Mouse (Mus musculus) cerebellum, postnatal 4 days (tissue): Measurements from ENCODE around the gene Kifc5b.

Source experiments
- DNase-seq, 2 experiments: peaks; one replicate each; pipeline ENCODE4 v3.0.0; 2022; ENCODE audit warnings: low spot score in 2 of 2, mixed read lengths in 1 of 2

Gene Kifc5b

DNA sequence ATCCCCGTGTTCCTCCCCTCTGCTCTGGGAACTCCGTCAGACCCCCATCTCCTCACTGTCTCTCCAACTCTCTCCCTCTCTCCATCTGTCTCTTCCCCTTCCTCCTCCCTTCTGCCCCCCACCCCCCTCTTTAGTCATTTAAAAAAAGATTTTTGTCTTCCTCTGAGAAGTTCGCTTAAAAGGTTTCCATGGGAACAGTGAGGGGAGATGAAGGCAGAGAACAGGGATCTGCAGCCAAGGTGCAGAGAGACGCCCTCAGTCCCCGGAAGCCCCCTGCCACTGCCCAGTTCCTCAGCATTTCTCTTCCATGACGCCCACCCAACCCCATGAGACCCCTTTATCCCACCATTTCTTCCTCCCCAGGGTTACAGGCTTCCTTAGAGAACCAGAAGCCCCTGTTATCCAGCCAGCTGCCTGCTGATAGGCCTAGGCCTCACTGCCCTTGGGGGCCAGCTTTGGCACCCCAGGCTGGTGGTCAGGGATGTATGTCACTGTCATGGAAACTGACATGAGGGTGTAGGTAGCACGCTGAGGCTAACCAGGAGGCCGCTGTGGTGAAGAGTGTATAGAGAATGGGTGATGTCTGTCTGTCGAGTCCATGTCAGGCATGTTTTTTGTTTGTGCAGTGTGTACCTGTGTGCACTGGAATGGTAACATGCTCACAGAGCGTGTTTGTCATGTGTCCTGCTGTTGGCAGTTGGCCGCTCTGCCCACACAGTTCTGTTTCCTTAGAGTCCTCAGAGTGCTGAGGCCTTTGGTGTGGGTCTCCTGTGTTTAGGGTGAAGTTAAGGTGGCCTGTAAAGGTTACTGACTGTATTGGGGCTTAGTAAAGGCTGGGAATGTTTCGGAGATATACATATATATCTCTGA lies 30.6 kb downstream of the Kifc5b start:
- DNase-seq = no peak

DNA sequence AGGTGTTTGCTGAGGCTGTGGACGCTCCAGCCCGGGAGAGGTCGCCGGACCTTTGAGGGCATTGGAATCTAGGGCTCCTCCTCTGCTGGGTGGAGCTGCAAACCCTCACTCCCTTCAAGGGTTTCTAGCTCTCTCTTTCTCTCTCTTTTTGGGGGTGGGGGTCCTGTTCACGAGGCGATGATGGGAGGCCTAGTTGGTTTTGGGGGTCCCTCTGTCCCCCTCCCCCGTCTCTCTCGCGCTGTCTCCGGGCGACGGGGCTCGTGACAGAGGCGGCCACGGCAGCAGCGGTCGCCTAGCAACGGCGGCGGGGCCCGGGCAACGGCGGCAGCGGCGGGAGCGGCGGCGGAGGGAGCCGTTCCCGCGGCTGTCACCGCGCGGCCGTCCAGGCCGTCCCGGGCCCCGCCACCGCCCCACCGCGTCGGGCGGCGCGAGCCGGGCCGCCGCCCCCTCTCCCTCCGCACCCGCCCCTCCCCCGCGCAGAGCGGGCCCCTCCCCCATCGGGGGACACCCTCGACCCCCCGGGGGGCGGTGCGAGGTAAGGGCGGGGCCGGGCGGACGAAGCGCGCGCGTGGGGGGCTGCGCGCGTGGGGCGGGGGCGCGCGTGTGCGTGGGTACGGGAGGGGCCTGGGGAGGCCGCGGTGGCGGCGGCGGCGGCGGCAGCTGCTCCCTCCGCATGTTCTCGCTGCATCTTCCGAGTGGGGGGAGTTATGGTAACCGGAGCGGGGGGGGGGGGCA lies 31.6 kb downstream of the Kifc5b start:
- DNase-seq = peak in 1 of 2 experiments; percentile 58

DNA sequence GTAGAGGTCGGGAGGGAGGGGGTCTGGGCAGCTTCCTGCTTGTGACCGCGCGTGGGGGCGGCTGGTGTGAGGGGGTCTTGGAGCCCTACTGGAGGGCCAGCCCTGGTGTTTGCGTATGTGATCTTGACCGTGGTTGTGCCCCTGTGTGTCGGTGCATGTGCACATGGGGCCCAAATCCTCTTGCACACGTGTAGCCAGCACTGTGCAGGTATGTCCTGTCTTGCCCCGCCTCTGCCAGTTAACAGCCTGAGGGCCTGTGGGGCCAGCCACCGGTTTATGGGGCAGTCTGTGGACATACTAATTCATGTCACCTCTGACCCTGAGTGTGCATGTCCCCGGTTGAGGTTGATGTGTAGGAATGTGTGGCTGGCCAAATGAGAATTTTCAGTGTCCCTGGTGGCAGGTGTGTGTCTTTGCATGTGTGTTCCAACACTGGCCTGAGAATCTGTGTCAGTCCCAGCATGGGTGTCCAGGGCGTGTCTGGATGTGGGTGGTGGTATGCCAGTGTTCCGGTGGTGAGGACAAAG lies 32.2 kb downstream of the Kifc5b start:
- no peak for DNase-seq

DNA sequence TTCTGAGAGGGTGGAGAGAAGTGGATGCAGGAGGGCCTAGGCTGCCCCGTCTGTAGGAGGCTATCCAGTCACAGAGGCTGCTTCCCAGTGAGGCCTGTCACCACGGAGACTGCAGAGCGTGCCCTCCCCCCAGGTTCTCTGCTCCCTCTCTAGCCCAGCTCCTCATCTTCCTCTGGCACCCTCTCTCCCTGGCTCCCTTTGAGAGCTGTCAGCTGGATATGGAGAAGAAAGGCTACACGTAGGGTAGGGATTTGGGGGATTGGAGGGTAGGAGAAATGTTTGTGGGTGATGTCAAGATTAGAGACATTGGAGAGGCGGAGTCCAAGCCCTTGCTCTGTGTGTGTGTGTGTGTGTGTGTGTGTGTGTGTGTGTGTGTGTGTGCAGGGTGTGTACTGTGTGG lies 33.0 kb downstream of the Kifc5b start:
- no peak for DNase-seq

DNA sequence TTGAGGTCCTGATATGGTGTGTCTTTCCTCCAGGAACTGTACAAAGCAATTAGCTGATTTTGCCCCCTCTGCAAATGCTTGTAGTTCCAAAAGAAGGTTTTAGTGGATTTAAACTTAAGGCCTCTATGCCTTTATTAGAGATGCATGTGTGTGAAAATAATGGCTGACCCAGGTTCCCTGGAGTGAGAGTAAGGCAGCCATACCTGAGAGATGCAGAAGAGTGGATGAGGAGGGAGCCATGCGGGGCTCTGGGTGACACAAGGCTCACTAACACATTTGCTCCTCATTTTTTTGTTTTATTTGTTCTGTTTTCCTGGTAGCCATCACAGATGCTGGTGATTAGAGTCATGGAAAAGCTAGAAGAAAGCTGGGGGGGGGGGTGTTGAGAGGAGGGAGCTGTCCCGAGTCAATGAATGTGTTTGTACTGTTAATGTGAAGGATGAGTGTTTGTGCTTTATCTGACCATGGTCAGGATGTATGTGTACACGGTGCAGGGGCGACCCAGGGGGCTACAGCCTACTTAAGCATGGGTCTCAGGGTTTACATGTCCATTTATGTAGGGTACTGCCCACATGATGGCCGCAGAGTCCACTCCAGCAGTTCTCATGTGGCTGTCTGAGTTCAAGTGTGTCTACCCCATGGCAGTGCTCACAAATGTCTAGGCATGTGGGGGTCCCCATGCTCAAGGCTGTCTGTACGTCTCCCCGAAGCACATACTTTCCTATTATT lies 33.8 kb downstream of the Kifc5b start:
- DNase-seq = no peak

DNA sequence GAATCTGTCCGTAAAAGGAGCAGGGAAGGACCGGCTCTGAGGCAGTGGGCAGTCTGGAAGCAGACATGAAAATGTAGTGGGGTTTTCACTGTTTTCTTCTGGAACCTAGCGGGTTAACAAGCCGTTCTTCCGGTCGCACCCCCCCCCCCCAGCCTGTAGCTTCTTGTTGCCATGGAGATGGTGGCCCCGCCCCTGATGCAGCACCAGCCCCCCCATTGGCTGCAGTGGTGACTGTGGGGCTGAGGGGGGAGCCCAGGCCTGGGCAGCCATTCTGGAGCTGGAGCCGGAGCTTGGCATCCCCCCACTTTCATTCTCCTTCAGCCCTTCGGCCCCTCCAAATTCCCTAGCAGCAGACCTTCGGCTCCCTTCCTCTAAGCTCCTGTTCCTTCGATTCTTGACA lies 34.5 kb downstream of the Kifc5b start:
- DNase-seq = peak; percentile 64 to 80

DNA sequence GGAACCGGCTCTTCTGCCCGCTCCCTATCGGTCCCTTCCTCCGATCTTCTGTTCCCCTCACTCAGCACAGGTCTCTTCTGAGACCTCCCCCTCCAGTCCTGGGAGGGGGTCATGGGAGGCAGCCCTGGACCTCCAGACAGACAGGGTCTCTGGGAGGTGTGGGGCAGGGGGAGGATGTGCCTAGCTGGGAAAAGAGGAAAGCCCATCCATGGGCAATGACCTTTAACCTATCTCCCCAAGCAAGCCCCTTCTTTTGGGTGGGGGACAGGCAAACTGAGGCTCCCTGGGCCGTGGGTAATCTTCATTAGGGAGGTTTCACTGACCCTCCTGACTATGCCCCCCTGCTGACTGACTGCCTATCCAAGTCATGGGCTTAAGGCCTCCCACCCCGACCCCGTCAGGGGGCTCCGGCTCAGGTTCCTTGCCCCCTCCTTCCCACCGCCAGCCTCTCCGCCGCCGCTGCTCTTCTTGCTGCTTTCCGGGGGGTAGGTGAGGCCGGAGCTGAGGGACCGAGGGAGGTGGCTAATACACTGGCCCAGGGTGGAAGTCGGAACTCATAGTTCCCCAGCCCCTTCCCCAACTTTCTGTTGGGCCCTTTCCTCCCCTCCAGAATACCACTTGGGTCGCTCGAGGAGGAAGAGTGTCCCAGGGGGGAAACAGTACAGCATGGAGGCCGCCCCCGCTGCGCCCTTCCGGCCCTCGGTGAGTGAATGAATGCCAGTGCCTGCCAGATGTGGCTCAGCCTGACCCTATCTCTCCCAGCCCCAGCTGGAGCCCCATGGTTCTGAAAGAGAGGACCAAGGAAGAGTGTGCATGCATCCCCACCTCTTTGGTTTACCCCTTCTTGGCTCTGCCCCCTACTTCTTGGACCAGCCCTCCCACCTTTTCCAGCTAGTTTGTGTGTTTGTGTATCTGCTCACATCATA lies 35.3 kb downstream of the Kifc5b start:
- no peak for DNase-seq

DNA sequence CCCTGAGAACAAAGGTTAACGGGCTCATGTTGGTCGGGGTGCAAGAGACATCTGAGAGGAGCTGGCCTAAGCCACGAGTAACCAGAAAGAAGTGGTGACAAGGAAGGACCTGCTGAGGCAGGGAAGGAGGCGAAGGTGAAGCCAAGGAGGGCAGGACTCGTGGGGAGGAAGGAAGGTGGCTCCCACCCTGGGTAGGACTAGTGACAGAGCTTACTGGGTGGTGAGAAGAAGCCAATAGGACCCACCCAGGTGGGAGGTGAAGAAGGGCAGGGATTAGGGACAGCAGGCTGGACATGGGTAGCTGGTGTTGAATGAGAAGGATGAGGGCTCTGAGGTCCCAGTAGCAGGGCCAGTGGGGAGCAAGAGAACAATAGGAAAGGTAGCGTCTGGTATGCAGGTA lies 36.3 kb downstream of the Kifc5b start:
- no peak for DNase-seq

DNA sequence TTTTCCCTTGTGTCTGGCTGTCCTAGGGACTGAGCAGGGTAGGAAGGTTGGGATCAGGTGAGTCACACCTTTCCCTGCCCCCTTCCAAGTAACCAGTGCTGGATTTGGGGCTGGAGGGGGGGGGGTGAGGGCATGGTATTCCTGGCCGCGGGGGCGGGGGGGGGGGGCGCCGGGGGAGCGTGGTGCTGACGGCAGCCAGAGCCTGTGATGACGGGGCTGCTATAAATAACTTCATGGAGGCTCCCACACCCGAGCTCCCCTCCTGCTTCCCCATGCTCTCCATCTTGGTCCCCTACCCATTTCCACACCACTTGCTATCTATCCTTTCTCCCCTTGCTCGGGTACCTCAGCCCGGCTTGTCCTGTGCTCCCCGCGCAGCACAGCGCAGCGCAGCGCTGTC lies 36.8 kb downstream of the Kifc5b start:
- DNase-seq = no peak

DNA sequence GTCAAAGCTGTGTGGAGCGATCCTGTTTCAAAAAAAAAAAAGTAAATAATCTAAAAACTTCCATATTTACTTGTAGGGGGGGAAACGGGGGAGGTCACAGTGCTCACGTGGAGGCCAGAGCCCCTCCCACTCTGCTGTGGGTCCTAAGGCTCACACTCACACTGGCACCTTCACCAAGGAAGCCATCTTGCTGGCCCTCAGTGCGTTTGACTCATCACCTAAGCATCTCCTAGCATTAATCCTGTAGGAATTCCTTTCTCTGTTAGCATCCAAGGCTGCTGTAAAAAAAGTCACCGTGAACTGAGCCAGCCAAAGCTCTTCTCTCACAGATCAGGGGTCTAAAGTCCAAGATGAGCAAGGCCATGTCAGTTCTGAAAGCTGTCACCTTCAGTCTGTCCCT lies 39.4 kb downstream of the Kifc5b start:
- DNase-seq = no peak

DNA sequence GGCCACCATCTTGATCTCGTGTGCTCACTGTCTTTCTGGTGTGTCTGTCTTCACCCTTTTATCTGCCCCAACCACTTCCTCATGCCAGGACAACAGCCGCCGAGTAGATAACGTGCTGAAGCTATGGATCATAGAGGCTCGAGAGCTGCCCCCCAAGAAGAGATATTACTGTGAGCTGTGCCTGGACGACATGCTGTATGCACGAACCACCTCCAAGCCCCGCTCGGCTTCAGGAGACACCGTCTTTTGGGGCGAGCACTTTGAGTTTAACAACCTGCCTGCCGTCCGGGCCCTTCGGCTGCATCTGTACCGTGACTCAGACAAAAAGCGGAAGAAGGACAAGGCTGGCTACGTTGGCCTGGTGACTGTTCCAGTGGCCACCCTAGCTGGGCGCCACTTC lies 40.0 kb downstream of the Kifc5b start:
- no peak for DNase-seq

DNA sequence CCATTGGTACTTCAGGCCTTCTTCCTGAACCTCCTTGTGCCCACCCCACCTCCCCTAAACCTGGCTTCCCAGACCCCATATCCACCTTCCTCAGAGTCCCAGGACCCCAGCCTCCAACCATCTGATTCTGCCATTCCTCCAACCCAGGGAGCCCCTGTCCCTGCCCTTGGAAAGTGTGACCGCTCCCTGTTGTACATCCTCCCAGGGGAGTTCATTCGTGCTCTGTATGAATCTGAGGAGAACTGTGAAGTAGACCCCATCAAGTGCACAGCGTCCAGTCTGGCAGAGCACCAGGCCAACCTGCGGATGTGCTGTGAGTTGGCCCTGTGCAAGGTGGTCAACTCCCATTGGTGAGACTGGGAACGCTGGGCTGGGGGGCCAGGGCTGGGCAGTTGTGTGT lies 41.0 kb downstream of the Kifc5b start:
- DNase-seq = no peak

DNA sequence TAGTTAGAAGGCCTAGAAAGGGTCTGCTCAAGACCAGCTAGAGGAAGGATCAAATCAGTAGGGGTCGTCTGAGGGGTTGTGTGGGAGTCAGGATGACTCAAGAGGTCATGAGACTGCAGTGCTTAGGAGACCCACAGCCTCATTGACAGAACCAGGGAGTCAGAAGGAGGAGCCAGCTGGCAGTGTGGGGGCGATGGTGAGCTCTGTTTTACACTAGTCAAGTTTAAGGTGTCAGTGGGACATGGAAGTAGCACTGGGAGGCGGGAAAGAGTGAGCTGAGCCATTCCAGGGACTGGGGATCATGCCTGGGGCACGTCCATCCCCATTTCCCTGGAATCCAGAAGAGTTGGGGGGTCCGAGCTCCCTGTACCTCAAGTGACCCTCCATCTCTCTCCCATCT lies 42.0 kb downstream of the Kifc5b start:
- no peak for DNase-seq

DNA sequence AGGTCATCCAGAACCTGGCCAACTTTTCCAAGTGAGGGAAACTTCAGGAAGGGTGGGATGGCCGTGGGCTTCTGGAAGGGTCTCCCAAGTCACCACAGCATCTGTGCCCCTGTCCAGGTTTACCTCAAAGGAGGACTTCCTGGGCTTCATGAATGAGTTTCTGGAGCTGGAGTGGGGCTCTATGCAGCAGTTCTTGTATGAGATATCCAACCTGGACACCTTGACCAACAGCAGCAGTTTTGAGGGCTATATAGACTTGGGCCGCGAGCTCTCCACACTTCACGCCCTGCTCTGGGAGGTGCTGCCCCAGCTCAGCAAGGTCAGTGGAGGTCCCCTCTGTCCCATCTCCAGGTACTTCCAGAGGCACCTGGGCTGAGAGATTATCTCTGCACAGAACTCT lies 42.9 kb downstream of the Kifc5b start:
- DNase-seq = no peak

DNA sequence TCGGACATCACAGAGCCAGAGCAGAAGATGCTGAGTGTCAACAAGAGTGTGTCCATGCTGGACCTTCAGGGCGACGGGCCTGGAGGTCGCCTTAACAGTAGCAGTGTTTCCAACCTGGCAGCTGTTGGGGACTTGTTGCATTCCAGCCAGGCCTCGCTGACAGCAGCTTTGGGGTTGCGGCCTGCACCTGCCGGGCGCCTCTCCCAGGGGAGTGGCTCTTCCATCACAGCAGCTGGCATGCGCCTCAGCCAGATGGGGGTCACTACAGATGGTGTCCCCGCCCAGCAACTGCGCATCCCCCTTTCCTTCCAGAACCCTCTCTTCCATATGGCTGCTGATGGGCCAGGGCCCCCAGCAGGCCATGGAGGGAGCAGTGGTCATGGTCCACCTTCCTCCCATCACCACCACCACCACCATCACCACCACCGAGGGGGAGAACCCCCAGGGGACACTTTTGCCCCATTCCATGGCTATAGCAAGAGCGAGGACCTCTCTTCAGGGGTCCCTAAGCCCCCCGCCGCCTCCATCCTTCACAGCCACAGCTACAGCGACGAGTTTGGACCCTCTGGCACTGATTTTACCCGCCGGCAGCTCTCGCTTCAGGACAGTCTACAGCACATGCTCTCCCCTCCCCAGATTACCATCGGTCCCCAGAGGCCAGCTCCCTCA lies 44.8 kb downstream of the Kifc5b start:
- DNase-seq = no peak

DNA sequence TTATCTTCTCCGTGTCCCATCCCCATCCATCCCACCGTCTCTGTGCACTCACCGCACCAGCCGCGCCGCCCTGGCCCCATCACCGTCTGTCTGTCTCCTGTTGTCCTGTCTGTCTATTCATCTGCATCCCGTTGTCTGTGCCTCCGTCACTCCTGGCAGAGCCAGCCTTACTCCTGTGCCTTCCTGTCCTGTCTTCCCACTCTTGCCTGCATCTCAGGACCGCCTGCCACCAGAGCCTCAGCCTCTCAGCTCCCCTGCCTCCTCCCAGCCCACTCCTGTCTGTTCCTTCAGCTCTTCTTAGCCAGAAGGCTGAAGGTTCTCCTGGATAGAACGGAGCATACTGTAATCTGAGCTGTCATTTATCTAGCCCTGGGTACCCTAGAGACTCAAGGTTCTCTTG lies 50.1 kb downstream of the Kifc5b start:
- no peak for DNase-seq

DNA sequence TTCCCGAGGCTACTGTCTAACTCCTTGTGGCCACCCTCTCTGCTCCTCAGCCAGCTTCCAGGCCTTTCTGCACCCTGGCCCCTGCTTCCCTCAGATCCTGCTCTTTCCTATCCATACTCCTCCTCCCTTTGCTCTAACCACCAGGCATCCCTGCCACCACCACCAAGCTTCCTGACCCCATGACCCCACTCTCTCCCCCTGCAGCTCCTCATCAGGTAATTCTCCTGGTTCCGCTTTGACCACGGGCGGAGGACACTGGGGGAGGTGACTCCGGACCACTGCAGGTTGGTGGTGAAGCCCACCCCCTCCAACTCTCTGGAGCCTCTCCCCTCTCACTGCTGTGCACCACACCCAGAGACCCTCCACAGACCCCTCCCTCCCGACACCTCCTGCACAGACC lies 50.6 kb downstream of the Kifc5b start:
- no peak for DNase-seq

DNA sequence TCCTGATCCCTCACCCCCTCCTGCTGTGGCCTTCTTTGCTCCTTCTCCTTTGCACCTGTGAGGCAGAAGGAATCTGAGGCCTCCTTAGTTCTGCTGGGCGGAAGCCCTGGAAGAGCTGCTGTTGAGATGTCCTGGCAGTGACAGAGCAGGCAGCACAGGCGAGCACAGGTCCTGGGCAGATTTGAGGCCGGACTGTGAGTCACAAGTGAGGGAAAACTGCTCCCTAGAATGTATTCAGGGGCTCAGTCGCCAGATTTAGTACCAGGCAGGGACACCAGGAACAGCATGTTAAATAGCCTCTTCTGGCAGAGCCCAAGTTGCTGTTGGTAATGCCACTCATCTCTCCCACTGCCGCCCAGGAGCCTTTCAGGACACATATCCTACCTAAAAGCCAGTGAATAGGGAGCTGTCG lies 51.3 kb downstream of the Kifc5b start:
- no peak for DNase-seq

DNA sequence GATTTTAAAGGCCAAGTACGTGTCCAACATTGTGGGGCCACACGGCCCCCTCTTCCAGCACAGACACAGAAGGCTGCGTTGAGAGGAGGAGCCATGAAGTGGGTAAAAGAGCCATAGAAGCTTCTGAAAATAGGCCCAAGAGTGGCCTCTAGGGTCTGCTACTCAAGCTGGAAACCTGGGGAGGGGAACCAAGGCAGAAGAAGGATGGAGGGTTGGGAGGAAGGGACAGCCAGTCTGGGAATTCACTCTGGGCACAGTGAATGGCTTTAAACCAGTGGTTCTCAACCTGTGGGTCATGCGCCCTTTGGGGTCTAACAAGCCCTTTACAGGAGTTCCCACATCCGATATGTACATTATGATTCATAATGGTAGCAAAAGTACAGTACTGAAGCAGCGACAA lies 52.4 kb downstream of the Kifc5b start:
- no peak for DNase-seq

DNA sequence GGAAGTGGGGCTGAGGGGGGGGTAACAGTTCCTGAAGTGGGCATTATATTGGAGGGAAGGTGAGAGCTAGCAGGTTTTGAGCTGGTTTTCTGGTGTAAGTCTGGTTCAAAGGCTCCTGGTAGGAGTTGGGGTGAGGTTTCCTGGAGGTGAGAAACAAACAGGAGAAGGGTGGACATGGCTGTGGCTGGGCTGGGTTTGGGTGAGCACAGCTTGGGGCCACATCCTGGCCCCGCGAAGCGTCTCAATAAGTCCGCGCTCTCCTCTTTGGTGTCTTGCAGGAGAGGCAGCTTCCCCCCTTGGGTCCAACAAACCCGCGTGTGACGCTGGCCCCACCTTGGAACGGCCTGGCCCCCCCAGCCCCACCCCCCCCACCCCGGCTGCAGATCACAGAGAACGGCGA lies 53.3 kb downstream of the Kifc5b start:
- DNase-seq = no peak
